Mouse (Mus musculus) thymus, adult 18-20 months (tissue): ENCODE data around the gene Wdr35.
"Not testable (repeated sequence)": the region's sequence is repeated elsewhere in the genome, so short reads cannot be mapped to it uniquely, and the experiment has no call there.

Experiments used
- DNase-seq, 2 experiments: peaks; one replicate each; pipeline ENCODE4 v3.0.0; 2022; ENCODE audit warnings: mixed read lengths in 2 of 2

Wdr35 gene

GRCm38 (mm10) chr12:8973820-8974465 lies at the start of gene Wdr35:
TSS of gene Wdr35 (plus strand) at chr12:8973892.
- DNase-seq, result peak; percentile 84 to 86

- no peak for DNase-seq
Observed at GRCm38 (mm10) chr12:8927652-8928051, 46.0 kb upstream of the Wdr35 start.

GRCm38 (mm10) chr12:8928766-8929165 lies 44.9 kb upstream of the Wdr35 start:
- DNase-seq, result no peak

- DNase-seq, result no peak
Observed at GRCm38 (mm10) chr12:8931083-8931482, 42.6 kb upstream of the Wdr35 start.

GRCm38 (mm10) chr12:8935349-8935748 lies 38.3 kb upstream of the Wdr35 start:
- DNase-seq, result no peak

GRCm38 (mm10) chr12:8936210-8936609 lies 37.5 kb upstream of the Wdr35 start:
- not testable (repeated sequence) for DNase-seq

- DNase-seq, result no peak
Observed at GRCm38 (mm10) chr12:8939490-8939889, 34.2 kb upstream of the Wdr35 start.

GRCm38 (mm10) chr12:8940011-8941005 lies 33.4 kb upstream of the Wdr35 start:
- DNase-seq, result no peak

GRCm38 (mm10) chr12:8941131-8941615 lies 32.5 kb upstream of the Wdr35 start:
- no peak for DNase-seq

GRCm38 (mm10) chr12:8941699-8942392 lies 31.8 kb upstream of the Wdr35 start:
- DNase-seq, result no peak

- no peak for DNase-seq
Observed at GRCm38 (mm10) chr12:8947163-8947562, 26.5 kb upstream of the Wdr35 start.

GRCm38 (mm10) chr12:8947714-8948464 lies 25.8 kb upstream of the Wdr35 start, which contains the start of gene Matn3:
TSS of gene Matn3 (plus strand) at chr12:8947929.
- DNase-seq, result peak in 1 of 2 experiments; percentile 13

GRCm38 (mm10) chr12:8953136-8953535 lies 20.6 kb upstream of the Wdr35 start:
- no peak for DNase-seq

- DNase-seq, result no peak
Observed at GRCm38 (mm10) chr12:8954161-8954561, 19.5 kb upstream of the Wdr35 start.

- no peak for DNase-seq
Observed at GRCm38 (mm10) chr12:8961607-8962316, 11.9 kb upstream of the Wdr35 start.

- no peak for DNase-seq
Observed at GRCm38 (mm10) chr12:8969828-8970227, 3.9 kb upstream of the Wdr35 start.

- DNase-seq, result no peak
Observed at GRCm38 (mm10) chr12:8975076-8975475, 1.4 kb downstream of the Wdr35 start.

- no peak for DNase-seq
Observed at GRCm38 (mm10) chr12:8993231-8993630, 19.5 kb downstream of the Wdr35 start.

GRCm38 (mm10) chr12:8998318-8998717 lies 24.6 kb downstream of the Wdr35 start:
- no peak for DNase-seq

GRCm38 (mm10) chr12:9002038-9002648 lies 28.5 kb downstream of the Wdr35 start:
- DNase-seq, result peak; percentile 5 to 23

- no peak for DNase-seq
Observed at GRCm38 (mm10) chr12:9007146-9007545, 33.5 kb downstream of the Wdr35 start.
